Mouse (Mus musculus) neural tube, embryonic 10.5 days (tissue): ENCODE results near the gene Naga.
"Not testable (repeated sequence)": the region's sequence is repeated elsewhere in the genome, so short reads cannot be mapped to it uniquely, and the experiment has no call there.

Experiments used
- DNase-seq: peaks from one replicate; pipeline ENCODE4 v3.0.0-alpha.2; 2017; ENCODE audit warnings: low spot score; ENCODE audit errors: extremely low spot score

Naga gene

DNA sequence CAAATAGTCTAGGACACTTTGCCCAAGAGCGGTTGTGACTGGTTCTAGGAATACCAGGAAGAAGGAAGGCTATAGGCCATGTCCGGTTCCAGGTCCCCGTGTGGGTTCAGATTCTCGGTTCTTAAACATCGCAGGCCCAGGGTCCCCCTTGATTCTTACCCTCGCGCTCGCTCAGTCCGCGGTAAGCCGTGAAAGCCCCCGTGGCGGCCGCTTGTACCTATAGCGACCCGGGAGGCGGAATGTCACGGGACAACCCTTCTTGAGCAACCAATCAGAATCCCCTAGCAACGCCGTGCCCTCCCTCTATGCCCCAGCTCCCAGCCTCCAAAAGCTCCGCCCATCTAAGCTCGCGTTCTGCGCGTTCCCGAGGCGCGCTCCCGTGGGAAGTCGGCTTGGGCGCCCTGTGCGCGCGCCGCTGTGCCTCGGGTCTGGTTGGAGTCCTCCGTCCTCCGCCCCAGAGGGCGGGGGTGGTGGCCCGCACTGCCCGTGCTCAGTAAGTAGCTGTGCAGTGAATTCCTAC lies at the start of gene Naga, which contains the start of the genes Pheta2 and Smdt1:
TSS of gene Naga (minus strand) at position 333 of the 520 bp plus-strand sequence.
TSS of gene Pheta2 (plus strand) at position 350 of the 520 bp plus-strand sequence.
TSS of gene Smdt1 (plus strand) at position 367 of the 520 bp plus-strand sequence.
- DNase-seq, result peak; percentile 96

DNA sequence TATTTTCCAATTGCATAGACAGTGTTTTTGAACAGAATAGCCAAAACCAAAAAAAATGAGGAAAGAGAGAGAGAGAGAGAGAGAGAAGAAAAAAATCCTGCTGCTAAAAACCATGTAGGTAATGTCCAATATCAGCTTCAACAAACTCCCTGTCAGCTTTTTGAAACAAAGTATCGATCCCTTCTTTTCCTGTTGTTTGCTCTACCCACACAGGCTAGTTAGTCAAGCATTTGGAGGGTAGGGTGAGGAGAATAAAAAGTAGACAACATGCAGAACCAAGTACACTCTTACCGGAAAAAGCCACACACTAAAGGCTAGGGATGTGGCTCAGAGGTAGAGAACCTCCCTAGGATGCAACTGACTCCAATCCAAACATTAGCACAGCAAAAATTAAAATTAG lies 47.0 kb upstream of the Naga start:
- DNase-seq, result no peak

- no peak for DNase-seq
Observed at GRCm38 (mm10) chr15:82382441-82382840, 43.7 kb upstream of the Naga start.

DNA sequence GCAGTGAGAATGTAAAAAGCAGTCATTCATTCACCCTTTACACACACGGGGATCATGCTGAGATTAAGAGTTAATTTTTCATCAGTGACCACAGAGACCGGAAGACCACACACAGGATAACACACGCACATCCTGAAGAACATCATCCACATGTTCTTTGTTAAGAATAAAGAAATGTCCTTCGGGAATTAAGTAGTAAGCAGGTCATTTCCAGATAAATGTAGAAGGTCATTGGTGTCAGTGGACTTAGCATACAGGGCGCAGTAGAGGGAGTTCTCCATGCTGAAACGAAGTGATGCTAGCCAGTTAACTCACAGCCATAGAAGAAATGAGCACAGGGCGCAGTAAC lies 42.0 kb upstream of the Naga start:
- DNase-seq, result no peak

- peak; percentile 69 for DNase-seq
Observed at GRCm38 (mm10) chr15:82379871-82380713, 41.4 kb upstream of the Naga start, which contains the start of gene Cyp2d22. Gene Cyp2d22 (minus strand): TSS chr15:82380260.

- no peak for DNase-seq
Observed at GRCm38 (mm10) chr15:82379511-82379870, 40.8 kb upstream of the Naga start.

DNA sequence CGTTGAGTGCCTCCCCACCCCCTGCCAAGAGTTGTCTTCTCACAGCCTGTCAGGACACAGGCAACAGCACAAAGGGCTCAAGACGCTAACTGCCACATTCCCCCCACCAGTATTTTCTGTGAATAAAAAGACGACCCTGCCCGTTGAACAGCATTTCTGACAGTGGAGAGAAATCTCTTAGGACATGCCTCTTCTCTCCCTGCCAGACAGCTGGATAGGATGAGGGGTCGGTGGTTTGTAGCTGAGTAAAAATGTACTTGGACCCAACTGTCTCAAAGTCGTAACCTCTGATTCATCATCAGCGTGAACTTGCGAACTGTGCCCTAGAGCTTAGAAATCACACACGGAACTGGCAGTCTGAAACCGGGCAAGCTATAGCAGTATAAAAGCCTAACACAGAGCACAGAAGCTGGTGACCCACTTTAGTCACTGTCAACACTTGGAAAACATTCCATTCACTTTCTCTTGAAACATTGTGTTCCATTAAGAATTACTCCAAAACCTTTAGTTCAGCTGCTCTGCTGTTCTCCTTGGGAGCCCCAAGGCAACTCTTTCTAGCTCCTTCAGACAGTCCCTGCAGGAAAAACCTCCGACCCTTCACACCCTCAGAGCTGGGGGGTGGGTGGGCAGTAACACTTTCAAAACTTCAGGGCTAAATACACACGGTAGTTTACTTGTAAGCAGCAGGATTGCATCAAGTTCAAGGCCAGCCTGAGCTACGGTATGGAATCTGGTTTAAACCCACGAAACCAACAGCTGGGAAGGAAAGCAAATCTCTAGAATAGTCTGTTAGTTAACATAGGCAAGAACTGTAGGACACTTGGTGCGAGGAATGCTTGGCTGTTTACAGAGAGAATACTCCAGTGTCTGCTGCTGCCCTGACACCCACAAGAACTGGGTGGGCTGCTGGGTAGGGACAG lies 39.8 kb upstream of the Naga start:
- no peak for DNase-seq

DNA sequence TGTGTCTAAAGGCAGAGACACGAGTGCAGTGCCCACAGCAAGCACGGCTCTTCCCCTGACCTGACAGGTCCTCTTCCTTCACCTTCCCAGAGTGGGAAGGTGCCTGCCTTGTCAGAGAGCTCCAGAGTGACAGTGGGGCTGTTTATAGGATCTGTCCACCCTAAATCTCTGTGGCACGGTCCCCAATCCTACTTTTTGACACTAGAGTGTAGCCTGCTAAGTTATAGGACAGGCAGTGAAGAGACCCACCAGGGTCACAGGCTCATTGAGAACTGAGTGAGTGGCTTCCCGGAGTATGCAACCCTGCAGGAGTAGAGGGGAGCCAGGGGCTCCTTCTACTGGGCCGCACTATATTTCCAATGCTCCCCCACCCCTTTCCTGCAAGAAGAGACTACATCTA lies 39.0 kb upstream of the Naga start:
- no peak for DNase-seq

DNA sequence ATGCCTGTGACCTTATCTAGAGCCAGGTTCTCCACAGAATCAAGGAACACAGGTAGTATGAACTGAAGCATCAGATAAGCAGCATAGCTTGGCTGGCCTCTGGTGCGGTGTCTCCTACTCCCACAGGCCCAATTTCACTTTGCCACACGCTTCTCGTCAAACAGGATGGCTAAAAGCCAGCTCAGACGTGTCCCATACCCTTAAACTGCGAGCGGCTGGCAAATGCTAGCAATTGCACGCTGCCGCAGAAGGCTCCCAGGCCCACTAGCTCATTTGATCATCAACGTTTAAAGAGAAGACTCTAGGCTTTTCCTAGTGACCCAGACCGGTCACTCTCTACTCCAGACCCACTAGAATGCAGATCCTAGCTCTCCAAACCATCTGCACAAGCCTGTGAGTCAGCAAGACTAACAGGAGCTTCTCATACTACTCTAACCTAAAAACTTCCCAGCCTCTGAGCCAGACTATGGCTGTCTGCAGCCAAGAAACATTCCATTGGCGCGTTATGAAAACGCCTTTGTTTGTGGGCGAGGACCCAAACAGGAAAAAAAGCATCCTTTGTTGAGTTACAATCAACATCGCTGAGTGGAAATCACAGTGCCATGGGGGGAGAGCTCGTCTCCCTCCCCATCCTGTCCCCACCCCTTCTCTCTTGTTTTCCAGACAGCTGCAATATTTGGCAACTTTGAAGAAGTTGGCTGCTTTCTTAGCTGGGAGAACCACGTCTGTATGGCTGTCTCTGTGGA lies 37.8 kb upstream of the Naga start:
- DNase-seq, result no peak

GRCm38 (mm10) chr15:82375855-82376254 lies 37.1 kb upstream of the Naga start:
- DNase-seq, result no peak

DNA sequence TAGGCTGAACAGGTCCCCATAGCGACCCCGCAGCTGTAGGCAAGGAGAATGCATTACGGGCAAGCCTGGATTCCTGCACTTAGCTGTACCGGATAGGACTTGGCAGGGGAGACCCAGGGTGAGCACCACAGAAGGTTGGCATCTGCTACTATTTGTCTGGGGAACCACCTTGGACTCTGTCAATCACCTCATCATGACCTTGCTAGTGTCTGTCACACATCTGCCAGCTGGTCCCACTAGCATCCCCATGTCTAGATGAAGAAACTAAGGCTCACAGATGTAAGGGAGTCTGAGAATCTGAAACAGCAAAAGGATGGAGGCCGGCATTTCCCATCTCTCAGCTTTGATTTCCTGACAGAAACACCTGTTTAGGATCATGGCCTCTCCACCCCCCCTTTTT lies 35.7 kb upstream of the Naga start:
- no peak for DNase-seq

GRCm38 (mm10) chr15:82372991-82373390 lies 34.3 kb upstream of the Naga start:
- DNase-seq, result no peak

- DNase-seq, result no peak
Observed at GRCm38 (mm10) chr15:82372446-82372845, 33.7 kb upstream of the Naga start.

- no peak for DNase-seq
Observed at GRCm38 (mm10) chr15:82368851-82369250, 30.1 kb upstream of the Naga start.

DNA sequence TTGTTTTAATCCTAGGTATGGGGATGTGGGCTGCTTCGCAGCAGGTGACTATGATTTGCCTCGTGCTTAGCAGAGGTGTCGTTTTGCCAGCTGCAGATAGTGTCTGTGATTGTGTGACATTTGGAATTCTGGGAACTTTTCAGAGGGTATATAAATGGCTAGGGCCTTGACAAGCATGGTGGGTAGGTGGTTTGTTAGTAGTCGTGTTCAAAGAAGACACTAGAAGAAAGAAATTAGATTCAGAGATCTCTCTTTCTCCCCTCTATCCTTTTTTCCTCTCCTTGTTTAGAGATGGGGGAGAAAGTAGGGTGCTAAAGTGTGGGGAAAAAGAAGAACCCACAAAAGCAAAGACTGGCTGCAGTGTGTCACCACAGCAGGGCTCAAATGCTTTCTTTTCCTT lies 29.4 kb upstream of the Naga start:
- no peak for DNase-seq

- not testable (repeated sequence) for DNase-seq
Observed at GRCm38 (mm10) chr15:82364561-82364960, 25.8 kb upstream of the Naga start.

- not testable (repeated sequence) for DNase-seq
Observed at GRCm38 (mm10) chr15:82363801-82364200, 25.1 kb upstream of the Naga start.

- no peak for DNase-seq
Observed at GRCm38 (mm10) chr15:82362234-82362633, 23.5 kb upstream of the Naga start.

DNA sequence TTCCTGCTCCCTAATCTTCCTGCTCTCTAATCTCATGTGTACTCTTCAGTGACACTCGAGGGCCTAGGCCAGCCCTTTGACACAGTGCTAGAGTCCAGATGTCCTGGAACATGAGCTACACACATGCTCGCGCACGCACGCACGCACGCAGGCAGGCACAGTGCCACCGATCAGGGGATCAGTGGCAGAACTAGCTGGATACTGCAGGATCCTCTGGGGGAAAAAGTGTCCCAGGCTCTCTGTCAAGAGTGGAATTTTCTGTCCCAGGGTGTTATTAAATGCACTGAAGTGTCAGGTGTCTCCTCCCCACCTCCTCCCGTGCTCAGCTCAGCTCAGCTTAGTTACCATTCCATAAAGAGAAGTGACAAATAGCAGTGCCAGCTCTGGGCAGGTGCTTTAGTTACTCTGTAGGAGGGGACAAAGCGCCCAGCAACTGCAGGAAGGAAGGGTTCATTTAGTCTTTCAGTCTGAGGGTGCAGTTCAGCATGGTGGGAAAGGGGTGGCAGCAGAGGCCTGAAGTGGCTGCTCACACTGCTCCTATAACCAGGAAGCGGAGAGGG lies 22.8 kb upstream of the Naga start:
- no peak for DNase-seq

GRCm38 (mm10) chr15:82358431-82359260 lies 19.9 kb upstream of the Naga start:
- no peak for DNase-seq
